Mouse (Mus musculus) cerebellum, adult 8-10 months (tissue): ENCODE results near the gene Lrrc43.

ENCODE experiments used
- DNase-seq: peaks from one replicate; pipeline ENCODE4 v3.0.0; 2022

Lrrc43 gene

DNA sequence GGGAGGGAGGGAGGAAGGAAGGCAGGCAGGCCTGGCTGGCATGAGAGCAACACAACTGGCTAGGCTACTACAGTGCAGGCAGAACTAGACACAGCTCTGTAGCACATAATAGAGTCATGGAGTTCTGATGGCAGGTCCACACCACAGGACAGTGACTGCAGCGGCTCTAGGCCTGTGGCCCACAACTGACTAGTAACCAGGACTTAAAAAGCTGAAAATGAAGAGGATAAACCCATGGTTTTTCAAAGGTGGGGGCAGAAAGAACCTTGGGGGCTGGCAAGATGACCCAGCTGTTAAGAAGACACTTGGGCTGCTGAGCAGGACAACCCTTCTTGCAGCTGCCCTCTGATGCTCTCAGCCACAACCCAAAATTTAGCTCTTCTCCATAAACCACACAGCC, 32.5 kb downstream of the Lrrc43 start:
- DNase-seq, result no peak

- no peak for DNase-seq
Observed at GRCm38 (mm10) chr5:123522166-123522565, 33.1 kb downstream of the Lrrc43 start.

GRCm38 (mm10) chr5:123523692-123524392, 34.7 kb downstream of the Lrrc43 start, which contains the start of gene Diablo:
Gene Diablo (minus strand): TSS chr5:123524176.
- DNase-seq, result peak; percentile 96

GRCm38 (mm10) chr5:123524393-123524750, 35.3 kb downstream of the Lrrc43 start:
- no peak for DNase-seq

DNA sequence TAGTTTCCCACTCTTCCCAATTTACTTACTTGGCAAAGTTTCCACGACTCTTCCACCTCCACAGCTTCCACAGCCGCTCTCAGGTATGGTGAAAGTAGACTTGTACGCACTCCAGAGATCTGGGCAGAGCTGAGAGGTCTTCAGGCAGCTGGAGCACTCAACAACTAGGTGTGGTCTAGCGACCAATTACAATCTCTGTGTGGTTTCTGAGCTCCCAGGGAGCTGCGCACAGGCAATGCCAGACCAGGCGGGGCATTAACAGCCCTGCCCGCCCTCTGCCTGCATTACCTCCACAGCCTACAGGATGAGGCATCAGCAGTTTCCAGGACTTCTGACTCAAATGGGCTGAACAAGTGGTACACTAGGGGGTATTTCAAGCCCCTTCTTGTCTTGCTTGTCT, 36.2 kb downstream of the Lrrc43 start, which contains the start of gene Gm49027:
TSS of gene Gm49027 (minus strand) at position 208 of the 400 bp plus-strand sequence.
- peak; percentile 8 for DNase-seq

- DNase-seq, result peak; percentile 1
Observed at GRCm38 (mm10) chr5:123525916-123526495, 36.9 kb downstream of the Lrrc43 start.

- DNase-seq, result peak; percentile 0
Observed at GRCm38 (mm10) chr5:123528641-123529040, 39.5 kb downstream of the Lrrc43 start.

DNA sequence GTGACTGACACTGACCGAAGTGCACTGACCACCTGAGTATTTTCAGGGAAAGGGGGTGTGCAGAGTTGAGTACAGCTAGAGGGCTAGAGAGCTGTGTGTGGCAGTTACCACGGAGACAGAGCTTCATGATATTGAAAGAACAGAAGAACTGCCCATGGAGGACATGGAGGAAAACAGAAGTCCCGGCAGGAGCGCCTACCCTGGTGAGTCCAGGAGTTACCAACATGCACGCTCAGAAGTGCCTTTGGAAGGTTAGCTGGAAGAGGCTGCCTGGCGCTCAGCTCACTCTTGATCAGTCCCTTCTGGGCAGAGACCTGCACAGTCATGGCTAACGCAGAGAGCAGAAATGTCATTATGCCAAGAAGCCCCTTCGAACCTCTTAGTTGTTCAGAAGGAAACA, 41.0 kb downstream of the Lrrc43 start:
- peak; percentile 1 for DNase-seq

DNA sequence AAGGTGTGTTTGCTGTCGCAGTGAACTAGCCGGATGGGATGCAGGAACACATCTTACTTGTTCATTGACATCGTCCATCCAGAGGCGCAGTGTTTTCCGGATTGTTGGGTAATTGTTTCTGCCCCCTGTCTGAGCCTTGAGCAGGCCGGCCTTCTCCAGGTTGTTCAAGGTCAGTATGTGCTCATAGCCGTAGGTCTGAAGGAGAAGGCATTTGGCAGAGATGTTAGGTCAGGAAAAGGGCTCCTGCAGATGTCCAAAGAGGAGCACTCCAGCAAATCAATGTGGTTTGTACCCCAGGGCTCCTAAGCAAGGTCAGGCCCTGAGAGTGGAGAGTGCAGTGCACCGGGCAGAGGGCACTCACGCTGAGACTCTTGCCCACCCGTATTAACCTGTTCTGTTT, 44.7 kb downstream of the Lrrc43 start:
- peak; percentile 0 for DNase-seq

DNA sequence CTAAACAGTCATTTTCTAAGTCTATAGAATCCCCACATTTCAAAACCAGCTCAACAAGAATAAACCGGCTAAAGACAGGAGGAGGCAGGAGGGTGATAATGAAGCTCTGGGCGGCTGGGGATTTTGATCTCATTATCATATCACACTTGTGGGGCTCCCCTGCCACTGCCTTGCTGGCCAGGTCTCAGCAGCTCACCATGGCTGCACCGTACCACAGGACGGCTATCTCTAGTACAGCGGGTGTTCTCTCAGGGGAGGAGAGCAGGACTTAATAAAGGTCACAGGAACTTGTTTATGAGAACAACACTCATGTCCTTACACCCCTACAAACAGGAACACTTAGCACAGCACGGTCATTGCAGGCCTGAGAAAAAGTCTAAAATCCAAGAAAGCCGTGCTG, 66.6 kb downstream of the Lrrc43 start:
- DNase-seq, result no peak

DNA sequence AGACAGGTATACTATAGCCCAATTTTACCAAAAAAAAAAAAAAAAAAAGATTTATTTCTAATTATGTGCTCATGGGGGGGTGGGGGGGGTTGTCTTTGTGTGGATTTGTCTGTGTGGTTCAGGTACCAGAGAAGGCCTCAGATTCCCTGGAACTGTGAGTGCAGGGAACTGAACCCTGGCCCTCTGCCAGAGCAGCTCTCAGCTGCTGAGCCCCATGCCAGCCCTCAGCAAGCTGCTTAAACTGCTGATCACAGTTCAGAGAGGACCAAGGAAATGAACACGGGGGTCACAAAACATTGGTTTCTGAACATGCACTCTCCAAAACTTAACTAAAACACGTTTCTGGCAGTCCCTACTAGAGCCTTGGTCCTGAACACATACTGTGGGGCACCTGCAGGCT, 67.3 kb downstream of the Lrrc43 start:
- DNase-seq, result peak; percentile 70
